Mouse (Mus musculus): ENCODE measurements around the gene Bsn.

GRCm38 (mm10) chr9:108049561-108050251 lies 140.5 kb downstream of the Bsn start:
- TF ChIP-seq EP300 (IDR thresholded peaks at IDR 0.05; ENCODE audit: low read depth) (no peak), CTCF (IDR thresholded peaks at IDR 0.05; ENCODE audit: low read depth) (no peak)

All from liver, postnatal 0 days (tissue).